In the genomic region with DNA sequence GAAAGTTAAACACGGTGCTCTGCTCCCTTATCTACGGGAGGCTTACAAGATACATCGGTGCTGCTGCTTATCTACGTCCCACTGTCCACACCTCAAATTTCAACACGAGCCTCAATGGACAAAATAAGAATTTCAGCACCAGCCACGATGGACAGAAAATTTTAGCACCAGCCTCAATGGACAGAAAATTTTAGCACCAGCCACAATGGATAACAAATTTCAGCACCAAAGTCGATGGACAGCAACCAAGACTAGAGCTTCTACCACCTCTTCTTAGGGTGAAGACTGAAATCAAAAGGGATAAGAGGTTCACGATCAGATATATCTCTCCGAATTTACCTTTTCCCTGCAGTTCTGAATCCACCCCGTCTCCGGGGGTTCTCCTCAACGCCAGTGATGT, we compare ENCODE assay signal across 11 mouse cellular contexts.
DNase-seq lines count a peak whose midpoint lies in the region; ATAC-seq and TF ChIP-seq lines count a peak whose summit lies in the region.
"Had no signal": no experiment of that assay in that cellular context is flagged by ENCODE, and none has a peak within 500 bp of the region (broad histone marks: within the 10 kb centered on the region; RNA-seq: fewer than 3 reads in every experiment).

No protein-coding gene starts in this region.

- no peak for TF ChIP-seq RAD21 in MEL (IDR thresholded peaks at IDR 0.05; ENCODE audit: low read depth, low read length)

- no peaks in the 10 kb centered on the region for H3K27me3 ChIP-seq in kidney, embryonic 16.5 days (ENCODE audit: insufficient read depth, low read length)
- no peaks in the 10 kb centered on the region for H3K27me3 ChIP-seq in MEL (ENCODE audit: control insufficient read depth in 1 of 2, insufficient read depth in 2 of 2, low read length in 2 of 2)
- no peaks in the 10 kb centered on the region for H3K27me3 ChIP-seq in limb, embryonic 11.5 days (ENCODE audit: control insufficient read depth, insufficient read depth, low read length)
- H3K27me3 ChIP-seq: embryonic facial prominence, embryonic 12.5 days had no signal

- no peak overlapping the region for H3K27ac ChIP-seq in kidney, embryonic 16.5 days (ENCODE audit: low read length)
- no peak overlapping the region for H3K27ac ChIP-seq in MEL (ENCODE audit: control insufficient read depth, low read depth, low read length)
- H3K27ac ChIP-seq in limb, embryonic 11.5 days (replicated peaks; ENCODE audit: low read depth, low read length): no peak overlapping the region
- H3K27ac ChIP-seq: embryonic facial prominence, embryonic 12.5 days had no signal

- no peak overlapping the region for H3K4me3 ChIP-seq in kidney, embryonic 16.5 days (ENCODE audit: low read length)
- no peak overlapping the region for H3K4me3 ChIP-seq in MEL (ENCODE audit: control insufficient read depth in 1 of 2, insufficient read depth in 1 of 2, low read depth in 2 of 2, low read length in 2 of 2)
- no peak overlapping the region for H3K4me3 ChIP-seq in limb, embryonic 11.5 days (ENCODE audit: low read depth, low read length)
- H3K4me3 ChIP-seq: embryonic facial prominence, embryonic 12.5 days had no signal

- intact Hi-C loops in gastrocnemius, postnatal 36 days (cut with DNase I): no loop called here

- TF ChIP-seq CTCF in MEL (IDR thresholded peaks at IDR 0.05 in 2 of 3, conservative IDR thresholded peaks at IDR 0.05 in 1 of 3; ENCODE audit: control insufficient read depth in 1 of 3, insufficient read depth in 1 of 3, low read depth in 2 of 3, low read length in 3 of 3, poor library complexity in 1 of 3, severe bottlenecking in 1 of 3): no peak

- no peaks in the 10 kb centered on the region for H3K9me3 ChIP-seq in kidney, embryonic 16.5 days (ENCODE audit: low read length)
- no peaks in the 10 kb centered on the region for H3K9me3 ChIP-seq in MEL (replicated peaks; ENCODE audit: insufficient read depth, low read length)
- no peaks in the 10 kb centered on the region for H3K9me3 ChIP-seq in limb, embryonic 11.5 days (ENCODE audit: control insufficient read depth, low read length)
- H3K9me3 ChIP-seq: embryonic facial prominence, embryonic 12.5 days had no signal

- H3K79me2 ChIP-seq in MEL (ENCODE audit: control insufficient read depth, insufficient read depth, low read length, poor library complexity): no peaks in the 10 kb centered on the region

- no peak for TF ChIP-seq POLR2A in MEL (IDR thresholded peaks at IDR 0.05; ENCODE audit: control insufficient read depth in 1 of 2, insufficient read depth in 1 of 2, low read depth in 1 of 2, low read length in 2 of 2, poor library complexity in 1 of 2)

- H3K36me3 ChIP-seq in kidney, embryonic 16.5 days (ENCODE audit: insufficient read depth, low read length): no peaks in the 10 kb centered on the region
- no peaks in the 10 kb centered on the region for H3K36me3 ChIP-seq in MEL (ENCODE audit: control insufficient read depth in 1 of 2, insufficient read depth in 2 of 2, low read length in 2 of 2)
- no peaks in the 10 kb centered on the region for H3K36me3 ChIP-seq in limb, embryonic 11.5 days (ENCODE audit: control insufficient read depth, insufficient read depth, low read length)
- H3K36me3 ChIP-seq: embryonic facial prominence, embryonic 12.5 days; G1E had no signal

- DNase-seq in kidney, postnatal 4 days: peak; percentile 8 to 25
- DNase-seq in MEL (ENCODE audit: low read depth, low spot score): peak; percentile 87
- DNase-seq in c-Kit-positive CD71-positive TER-119-positive erythroid progenitor cells, embryonic 14.5 days (ENCODE audit: low spot score): peak; percentile 1
- DNase-seq in limb, embryonic 11.5 days (ENCODE audit: low spot score): peak; percentile 77
- no peak for DNase-seq in gastrocnemius, postnatal 36 days
- DNase-seq in cerebellum, adult 9-10 months: no peak
- no peak for DNase-seq in natural killer cell, adult 2 months (ENCODE audit: low spot score in 2 of 2)
- DNase-seq: forebrain, postnatal 0 days had no signal

- ATAC-seq in kidney, embryonic 16.5 days (ENCODE audit: low FRiP score, low TSS enrichment): no peak
- ATAC-seq in limb, embryonic 11.5 days (ENCODE audit: insufficient number of reproducible peaks, low FRiP score, low TSS enrichment, low read depth): no peak
- ATAC-seq: forebrain, postnatal 0 days had no signal

- TF ChIP-seq EP300 in MEL (IDR thresholded peaks at IDR 0.05; ENCODE audit: low read depth in 1 of 2, low read length in 2 of 2): no peak

- H3K9ac ChIP-seq in kidney, embryonic 16.5 days (replicated peaks; ENCODE audit: low read length): no peak overlapping the region
- no peak overlapping the region for H3K9ac ChIP-seq in MEL (ENCODE audit: control insufficient read depth, low read depth, low read length, poor library complexity, severe bottlenecking)
- H3K9ac ChIP-seq in limb, embryonic 11.5 days (ENCODE audit: low read length): no peak overlapping the region
- H3K9ac ChIP-seq: embryonic facial prominence, embryonic 12.5 days; forebrain, postnatal 0 days had no signal

- no peak overlapping the region for H3K4me2 ChIP-seq in kidney, embryonic 16.5 days (replicated peaks; ENCODE audit: low read depth, low read length)
- no peak overlapping the region for H3K4me2 ChIP-seq in limb, embryonic 11.5 days (ENCODE audit: low read depth, severe bottlenecking)
- H3K4me2 ChIP-seq: embryonic facial prominence, embryonic 12.5 days had no signal

- no peaks in the 10 kb centered on the region for H3K4me1 ChIP-seq in kidney, embryonic 16.5 days (ENCODE audit: insufficient read depth, low read length)
- H3K4me1 ChIP-seq in MEL (ENCODE audit: control insufficient read depth in 1 of 2, insufficient read depth in 2 of 2, low read length in 2 of 2): no peaks in the 10 kb centered on the region
- H3K4me1 ChIP-seq in limb, embryonic 11.5 days (ENCODE audit: control insufficient read depth, insufficient read depth, low read length): no peaks in the 10 kb centered on the region
- H3K4me1 ChIP-seq: embryonic facial prominence, embryonic 12.5 days had no signal

- WGBS in kidney, embryonic 16.5 days: 85% methylated on average over 12 of the region's 12 CpGs
- 87% methylated on average over 12 of the region's 12 CpGs for WGBS in limb, embryonic 11.5 days

TF ChIP-seq in MEL, 35 proteins besides CTCF, POLR2A, EP300 and RAD21:
- TF ChIP-seq CHD1 (IDR thresholded peaks at IDR 0.05; ENCODE audit: low read depth, low read length): no peak
- peak; percentile 98 for TF ChIP-seq SIN3A (IDR thresholded peaks at IDR 0.05; ENCODE audit: low read length)
- TF ChIP-seq TAL1 (IDR thresholded peaks at IDR 0.05; ENCODE audit: low read length): no peak
- TF ChIP-seq JUND (IDR thresholded peaks at IDR 0.05; ENCODE audit: low read depth, low read length): no peak
- TF ChIP-seq UBTF (IDR thresholded peaks at IDR 0.05; ENCODE audit: borderline replicate concordance, insufficient read depth, low read depth, low read length): no peak
- peak; percentile 92 for TF ChIP-seq MXI1 (IDR thresholded peaks at IDR 0.05; ENCODE audit: low read depth, low read length)
- TF ChIP-seq MYC (IDR thresholded peaks at IDR 0.05; ENCODE audit: low read depth, low read length): no peak
- TF ChIP-seq USF1 (IDR thresholded peaks at IDR 0.05; ENCODE audit: low read depth, low read length): no peak
- no peak for TF ChIP-seq RCOR1 (IDR thresholded peaks at IDR 0.05; ENCODE audit: low read depth, low read length)
- no peak for TF ChIP-seq GATA1 (IDR thresholded peaks at IDR 0.05; ENCODE audit: low read depth, low read length)
- no peak for TF ChIP-seq MEF2A (IDR thresholded peaks at IDR 0.05; ENCODE audit: extremely low read depth, insufficient replicate concordance, low read depth, low read length, poor library complexity, severe bottlenecking)
- no peak for TF ChIP-seq TBP (IDR thresholded peaks at IDR 0.05; ENCODE audit: low read depth, low read length)
- no peak for TF ChIP-seq GABPA (IDR thresholded peaks at IDR 0.05; ENCODE audit: low read depth, low read length)
TF ChIP-seq in MEL: peak in this region for 2.

Comparison
In these comparisons a context has a peak if more than half of its experiments do, and no peak if none do; other contexts are left out.
1. DNase-seq: peak in kidney, postnatal 4 days (2 of 2), MEL (single experiment), c-Kit-positive CD71-positive TER-119-positive erythroid progenitor cells, embryonic 14.5 days (single experiment) and limb, embryonic 11.5 days (single experiment); none in gastrocnemius, postnatal 36 days (0 of 2), cerebellum, adult 9-10 months (single experiment) and natural killer cell, adult 2 months (0 of 2).